Mouse (Mus musculus) kidney, postnatal 0 days (tissue): ENCODE results near the gene Opa3. TPM values are rescaled to one million over a fixed set of nuclear protein-coding genes. Genes with fewer than 3 reads are reported as not detected.
A peak's percentile ranks its signal among the peaks of the same experiment; 100 is the strongest.

ENCODE experiments used
- ATAC-seq: fragments of 200-750 bp; cut with Nextera tagmentation; replicated peaks from 2 replicates; pipeline ENCODE4 v1.8.0; 2017; ENCODE audit warnings: low read depth, moderate number of reproducible peaks, moderate TSS enrichment, moderate library complexity; ENCODE audit not compliant: low FRiP score
- DNase-seq: peaks from one replicate; pipeline ENCODE4 v3.0.0-alpha.2; 2016; ENCODE audit warnings: low spot score
- H3K27ac ChIP-seq: fragments of 300-500 bp; sonication (generic); 2 replicates; pipeline ENCODE4 v1.5.1; 2014; ENCODE audit warnings: mild to moderate bottlenecking
- H3K27me3 ChIP-seq: fragments of 300-500 bp; sonication (generic); 2 replicates; pipeline ENCODE4 v1.6.1; 2014; ENCODE audit warnings: low read length, mixed read lengths; ENCODE audit not compliant: insufficient read depth
- H3K36me3 ChIP-seq: fragments of 300-500 bp; sonication (generic); 2 replicates; pipeline ENCODE4 v1.6.1; 2014; ENCODE audit warnings: low read length, mixed read lengths; ENCODE audit not compliant: insufficient read depth
- H3K4me1 ChIP-seq: fragments of 300-500 bp; sonication (generic); replicated peaks from 2 replicates; pipeline ENCODE4 v1.6.1; 2014; ENCODE audit warnings: antibody characterized with exemption, low read length, mixed read lengths; ENCODE audit not compliant: insufficient read depth
- H3K4me2 ChIP-seq: fragments of 300-500 bp; sonication (generic); 2 replicates; pipeline ENCODE4 v1.6.1; 2014; ENCODE audit warnings: mild to moderate bottlenecking, low read length, moderate library complexity, mixed read lengths
- H3K4me3 ChIP-seq: fragments of 300-500 bp; sonication (generic); replicated peaks from 2 replicates; pipeline ENCODE4 v1.5.1; 2014; ENCODE audit warnings: low read depth, low read length
- H3K9ac ChIP-seq: fragments of 300-500 bp; sonication (generic); 2 replicates; pipeline ENCODE4 v1.6.1; 2014; ENCODE audit warnings: low read depth, low read length
- H3K9me3 ChIP-seq: fragments of 300-500 bp; sonication (generic); replicated peaks from 2 replicates; pipeline ENCODE4 v1.6.1; 2016; ENCODE audit warnings: low read length, inconsistent platforms, mixed read lengths
- CTCF ChIP-seq: IDR thresholded peaks from 2 replicates; pipeline ENCODE4 v1.5.1; 2016; ENCODE audit warnings: antibody characterized with exemption, low read depth, mild to moderate bottlenecking, moderate library complexity
- WGBS: fragments of 180-500 bp; shearing (Covaris S2); extraction: QIAGEN DNeasy Blood & Tissue Kit; methylation state at CpG from one replicate; pipeline ENCODE4 v1.1.7; 2014; 5-methylcytosine and 5-hydroxymethylcytosine counted together
- polyA plus RNA-seq: library from polyadenylated mRNA; unstranded; fragments of >200 nt; fragmentation: Nextera tagmentation; extraction: Ambion mirVana; gene quantifications from 2 replicates; pipeline ENCODE4 v1.2.1, GENCODE M21; 2015

Opa3 gene
- polyA plus RNA-seq, 1 experiment from 2014 or later = 30.4 TPM

DNA sequence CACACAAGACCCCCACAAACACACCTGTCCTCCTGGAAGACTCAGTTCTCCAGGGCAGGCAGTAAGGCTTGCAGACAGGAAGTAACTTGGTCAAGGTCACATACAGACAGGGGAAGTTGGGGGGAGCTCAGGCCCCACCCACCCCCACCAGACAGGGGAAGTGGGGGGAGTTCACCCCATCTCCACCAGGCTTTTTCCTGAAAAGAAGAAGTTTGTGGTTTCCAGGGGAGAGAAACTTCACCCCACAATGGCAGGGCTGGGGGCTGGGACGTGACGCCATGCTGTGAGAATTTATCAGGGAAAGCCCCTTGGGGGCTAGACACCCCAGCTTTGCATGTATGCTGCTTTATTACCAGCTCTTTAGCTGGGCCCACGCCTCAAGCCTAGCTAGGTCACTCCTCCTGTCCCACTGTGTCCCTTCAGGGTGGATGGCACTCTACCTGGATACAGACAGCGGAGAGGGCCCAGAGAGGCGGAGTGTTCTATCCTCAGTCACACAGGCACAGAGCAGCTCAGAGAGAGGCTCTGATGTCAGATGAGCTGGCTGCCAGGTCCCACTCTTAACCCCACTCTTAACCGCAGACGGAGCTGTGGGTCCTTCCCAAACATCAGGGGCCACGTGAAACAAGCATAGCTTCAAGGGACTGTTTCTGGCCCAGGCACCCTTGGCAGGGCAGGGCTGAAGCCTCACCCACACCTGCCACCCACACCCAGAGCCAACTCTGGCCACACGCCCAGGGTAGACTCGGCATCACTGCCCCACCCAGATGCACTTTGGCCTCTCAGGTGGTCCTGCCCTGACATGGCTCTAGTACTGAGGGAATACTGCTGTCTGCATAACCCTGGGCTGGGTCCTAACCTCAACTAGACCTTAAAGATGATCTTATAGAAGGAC lies 38.0 kb downstream of the Opa3 start:
- Histone ChIP-seq H3K27ac (no peak overlapping the region), H3K4me2 (no peak overlapping the region), H3K9me3 (no peaks in the 10 kb centered on the region), H3K36me3 (peaks cover 26% of the 10 kb centered on the region; the same call in 1 of the 2 replicates), H3K27me3 (no peaks in the 10 kb centered on the region), H3K4me1 (peaks cover 17% of the 10 kb centered on the region), H3K9ac (0 out of 2 replicates have a peak overlapping the region, but pooled peaks have one; percentile 18), H3K4me3 (no peak overlapping the region)
- no peak for DNase-seq
- no peak for ATAC-seq
- TF ChIP-seq CTCF = no peak
- 61% methylated on average over 10 of the region's 10 CpGs for WGBS

DNA sequence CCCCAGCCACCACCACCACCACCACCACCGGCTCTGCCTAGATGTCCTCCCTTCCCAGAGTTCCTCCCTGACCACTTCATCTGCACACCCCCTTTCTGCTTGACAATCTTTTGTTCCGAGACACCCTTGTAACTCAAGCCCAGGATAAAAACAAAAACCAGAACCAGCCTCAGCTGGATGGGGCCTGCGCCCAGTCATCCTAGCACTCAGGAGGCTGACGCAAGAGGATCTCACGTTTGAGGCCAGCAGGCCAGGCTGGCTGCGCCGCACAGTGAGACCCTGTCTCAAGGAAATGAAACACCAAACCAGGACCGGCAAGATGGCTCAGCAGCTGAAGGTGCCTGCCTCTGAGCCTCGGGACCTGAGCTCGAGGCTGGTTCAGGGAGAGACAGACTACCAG lies 38.9 kb downstream of the Opa3 start:
- Histone ChIP-seq H3K9ac (0 out of 2 replicates have a peak overlapping the region, but pooled peaks have one; percentile 37), H3K4me3 (no peak overlapping the region), H3K27me3 (no peaks in the 10 kb centered on the region), H3K4me1 (peaks cover 17% of the 10 kb centered on the region), H3K27ac (no peak overlapping the region), H3K9me3 (no peaks in the 10 kb centered on the region), H3K36me3 (peaks cover 19% of the 10 kb centered on the region; the same call in 1 of the 2 replicates), H3K4me2 (no peak overlapping the region)
- 53% methylated on average over 10 of the region's 10 CpGs for WGBS
- DNase-seq (no peak), ATAC-seq (no peak)
- TF ChIP-seq CTCF = no peak

DNA sequence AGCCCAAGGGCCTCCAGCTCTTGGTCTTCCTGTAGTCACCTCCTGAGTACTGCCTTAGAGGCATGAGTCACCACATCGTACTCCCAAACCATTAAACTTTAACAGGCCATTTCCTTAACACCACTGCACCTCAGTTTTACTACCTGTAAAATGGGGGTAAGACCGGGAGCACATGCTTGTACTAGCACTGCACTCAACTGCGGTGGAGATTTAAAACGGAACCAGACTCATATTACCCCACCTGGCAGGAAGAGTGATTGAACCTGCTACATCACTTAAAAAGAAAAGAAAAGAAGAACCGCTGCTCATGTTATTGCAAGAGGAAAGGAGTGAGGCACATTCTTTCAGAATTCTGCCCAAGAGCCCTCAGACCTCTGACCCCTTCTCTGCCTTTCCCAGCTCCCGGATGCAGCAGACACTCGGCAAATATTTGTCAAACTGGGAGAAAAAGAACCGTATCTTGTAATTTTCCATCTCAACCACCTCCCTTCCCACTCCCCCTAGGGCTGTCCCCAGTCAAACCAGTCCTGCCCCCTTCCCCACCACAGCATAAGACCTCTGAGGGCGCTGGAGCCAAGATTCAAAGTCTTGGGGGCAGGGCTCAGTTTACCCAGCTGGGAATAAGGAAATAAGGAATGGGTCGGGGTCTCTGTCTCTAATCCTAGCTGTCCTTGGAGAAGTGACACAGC lies 41.0 kb downstream of the Opa3 start:
- TF ChIP-seq CTCF = no peak
- 14% methylated on average over 10 of the region's 10 CpGs for WGBS
- H3K9me3 ChIP-seq = no peaks in the 10 kb centered on the region
- peaks cover 19% of the 10 kb centered on the region for H3K4me1 ChIP-seq
- peak overlapping the region; percentile 97 for H3K4me3 ChIP-seq
- H3K27ac ChIP-seq = peak overlapping the region; percentile 92
- H3K4me2 ChIP-seq = peak overlapping the region; percentile 98
- H3K9ac ChIP-seq = peak overlapping the region; percentile 88
- peaks cover 5% of the 10 kb centered on the region; the same call in 1 of the 2 replicates for H3K36me3 ChIP-seq
- ATAC-seq (peak; percentile 22; the same call in 1 of the 2 replicates), DNase-seq (peak; percentile 81)
- H3K27me3 ChIP-seq = no peaks in the 10 kb centered on the region

DNA sequence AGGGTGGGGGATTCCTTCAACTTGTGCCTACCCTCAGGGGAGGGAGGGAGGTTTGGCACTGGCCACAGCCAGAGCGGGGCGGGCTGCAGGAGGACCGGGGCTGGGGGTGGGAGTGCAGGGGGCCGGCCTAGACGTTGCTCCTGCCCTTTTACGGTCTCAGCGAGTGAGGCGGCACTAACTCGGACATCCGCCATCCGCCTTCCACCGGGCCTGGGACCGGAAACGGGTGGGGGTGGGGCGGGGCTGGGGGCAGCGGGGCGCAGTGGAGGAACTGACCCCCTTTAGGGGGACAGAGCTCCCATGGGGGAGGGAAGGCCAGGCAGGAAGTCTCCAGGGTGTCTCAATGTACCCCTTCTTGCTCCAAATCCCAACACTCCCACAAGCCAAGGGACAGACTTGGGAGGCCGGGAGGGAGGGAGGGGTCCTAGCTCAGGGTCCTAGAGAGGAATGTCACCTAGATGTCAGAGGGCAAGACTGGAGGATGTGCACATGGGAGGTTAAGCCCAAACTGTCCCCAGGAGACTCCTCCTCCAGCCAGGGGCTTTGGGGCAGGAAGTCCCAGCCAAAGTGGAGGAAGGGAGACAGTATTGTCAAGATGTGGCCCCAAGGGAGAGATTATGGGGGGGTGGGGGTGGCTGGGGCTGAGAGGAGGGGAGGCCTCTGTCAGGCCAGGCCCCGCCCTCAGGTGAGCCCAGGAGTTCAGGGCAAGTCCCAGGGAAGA lies 41.7 kb downstream of the Opa3 start:
- under 1% methylated on average over 18 of the region's 19 CpGs for WGBS
- TF ChIP-seq CTCF = no peak
- H3K36me3 ChIP-seq = 0 out of 2 replicates have a peak, but pooled peaks cover 2% of the 10 kb centered on the region
- peak overlapping the region; percentile 92 for H3K27ac ChIP-seq
- H3K4me1 ChIP-seq = peaks cover 19% of the 10 kb centered on the region
- DNase-seq (peak; percentile 88), ATAC-seq (peak; percentile 63)
- peak overlapping the region; percentile 98 for H3K4me2 ChIP-seq
- no peaks in the 10 kb centered on the region for H3K9me3 ChIP-seq
- no peaks in the 10 kb centered on the region for H3K27me3 ChIP-seq
- H3K4me3 ChIP-seq = peak overlapping the region; percentile 97
- H3K9ac ChIP-seq = peak overlapping the region; percentile 88

DNA sequence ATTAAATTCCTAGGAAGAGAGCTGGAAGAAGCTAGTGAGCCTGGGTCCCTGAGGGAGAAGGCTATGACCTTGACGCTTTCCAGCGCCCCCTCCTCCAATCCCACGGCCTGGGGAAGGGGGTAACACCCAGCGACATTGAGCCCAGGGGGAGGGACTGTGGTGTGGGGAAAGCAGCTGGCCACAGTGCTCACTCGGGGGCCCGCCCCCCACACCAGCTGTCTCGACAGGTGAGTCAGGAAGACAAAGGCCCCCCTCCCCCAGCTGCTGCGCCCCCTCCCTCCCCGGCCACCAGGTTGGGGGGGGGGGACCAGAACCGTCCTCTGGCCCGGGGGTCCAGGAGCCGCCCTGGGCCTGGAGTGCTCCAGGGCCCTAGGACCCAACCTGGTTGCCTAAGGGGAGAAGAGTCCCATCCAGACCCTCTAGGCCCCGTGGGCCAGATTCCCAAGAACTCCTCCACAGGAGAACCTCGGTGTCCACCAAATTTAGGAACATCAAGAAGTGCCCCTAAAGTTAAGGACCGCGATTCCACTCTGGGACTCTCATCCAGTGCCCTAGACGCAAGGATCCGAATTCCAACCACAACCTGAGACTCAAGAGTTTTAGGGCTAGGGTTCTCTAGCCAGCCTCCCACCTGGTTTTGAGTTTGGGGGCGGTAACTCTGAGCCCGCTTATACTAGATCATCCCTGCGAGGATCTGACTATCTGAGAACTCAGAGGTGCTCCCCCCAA lies 42.5 kb downstream of the Opa3 start:
- H3K27ac ChIP-seq = peak overlapping the region; percentile 92
- H3K4me3 ChIP-seq = peak overlapping the region; percentile 97
- TF ChIP-seq CTCF = no peak
- peak overlapping the region; percentile 98 for H3K4me2 ChIP-seq
- no peaks in the 10 kb centered on the region for H3K27me3 ChIP-seq
- WGBS = under 1% methylated on average over 20 of the region's 21 CpGs
- peak; percentile 19 for DNase-seq
- H3K36me3 ChIP-seq = no peaks in the 10 kb centered on the region
- H3K4me1 ChIP-seq = peaks cover 19% of the 10 kb centered on the region
- no peak for ATAC-seq
- H3K9me3 ChIP-seq = no peaks in the 10 kb centered on the region
- peak overlapping the region; percentile 88 for H3K9ac ChIP-seq
